Mouse (Mus musculus) ES-E14 (cell line): ENCODE measurements at regions not wholly inside any gene's neighbourhood (a gene's known extent, or its start where the extent isn't known, plus 50 kb on each side); places are given as distances from the start of the nearest gene placed in this dataset.

Experiments used
- CHD2 ChIP-seq: IDR thresholded peaks from 2 replicates; pipeline ENCODE4 v1.6.1; 2014; ENCODE audit warnings: mild to moderate bottlenecking, low read depth, low read length, inconsistent platforms
- HCFC1 ChIP-seq: IDR thresholded peaks from 2 replicates; pipeline ENCODE4 v1.6.1; 2012; ENCODE audit warnings: low read length, inconsistent platforms, borderline replicate concordance; ENCODE audit not compliant: insufficient read depth
- MAFK ChIP-seq: IDR thresholded peaks from 2 replicates; pipeline ENCODE4 v1.6.1; 2014; ENCODE audit warnings: mild to moderate bottlenecking, low read depth, low read length, inconsistent platforms; ENCODE audit not compliant: insufficient read depth
- ZC3H11A ChIP-seq: IDR thresholded peaks from 2 replicates; pipeline ENCODE4 v1.6.1; 2012; ENCODE audit warnings: low read depth, mild to moderate bottlenecking, inconsistent platforms, low read length, borderline replicate concordance
- ZNF384 ChIP-seq: IDR thresholded peaks from 2 replicates; pipeline ENCODE4 v1.6.1; 2012; ENCODE audit warnings: low read depth, low read length, inconsistent platforms

GRCm38 (mm10) chr9:52839996-52840395 is 160.4 kb upstream of the AI593442 start:
- no peak for TF ChIP-seq CHD2
- TF ChIP-seq MAFK = no peak
- TF ChIP-seq HCFC1 = no peak
- no peak for TF ChIP-seq ZC3H11A
- TF ChIP-seq ZNF384 = no peak
